Mouse (Mus musculus): Measurements from ENCODE around the gene Wdhd1. TPM values are rescaled to one million over a fixed set of nuclear protein-coding genes. Genes with fewer than 3 reads are reported as not detected.
A peak's percentile ranks its signal among the peaks of the same experiment; 100 is the strongest.

The Wdhd1 gene
- polyA plus RNA-seq, 1 experiment from 2014 or later = 2.7 TPM

DNA sequence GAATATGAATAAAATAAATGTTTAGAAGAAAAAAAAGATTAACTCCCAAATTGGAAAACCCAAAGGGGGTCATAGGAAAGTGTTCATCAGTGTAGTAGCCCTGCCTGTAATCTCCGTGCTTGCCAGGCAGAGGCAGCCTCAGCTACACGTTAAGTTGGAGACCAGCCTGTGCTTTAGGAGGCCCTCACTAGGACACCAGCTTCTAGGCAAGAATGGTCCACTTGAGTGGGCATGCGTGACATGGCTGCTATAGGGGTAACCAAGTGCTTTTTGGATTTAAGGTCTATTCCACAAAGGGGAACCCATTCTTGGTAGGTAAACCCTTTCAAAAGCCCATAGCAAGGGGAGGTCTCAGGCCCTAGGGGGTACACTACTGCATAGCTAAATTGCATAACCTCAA, 1.2 kb downstream of the Wdhd1 start:
- whole genome bisulfite sequencing = 12% methylated on average over 3 of the region's 3 CpGs
- Histone ChIP-seq H3K4me1 (ENCODE audit: insufficient read depth, low read depth, low read length) (no peaks in the 10 kb centered on the region; the same call in 1 of the 2 replicates), H3K9me3 (ENCODE audit: low read length) (no peaks in the 10 kb centered on the region), H3K4me3 (ENCODE audit: low read depth, low read length) (no peak overlapping the region), H3K27ac (ENCODE audit: low read length) (no peak overlapping the region), H3K36me3 (ENCODE audit: insufficient read depth, low read length) (no peaks in the 10 kb centered on the region), H3K4me2 (replicated peaks; ENCODE audit: low read depth, low read length) (no peak overlapping the region), H3K9ac (replicated peaks; ENCODE audit: low read depth) (no peak overlapping the region), H3K27me3 (replicated peaks; ENCODE audit: insufficient read depth, low read length) (no peaks in the 10 kb centered on the region)
- ATAC-seq (no peak), DNase-seq (ENCODE audit: low spot score) (no peak)
- no peak for TF ChIP-seq EP300 (IDR thresholded peaks at IDR 0.05)
- no peak for TF ChIP-seq CTCF (IDR thresholded peaks at IDR 0.05)

DNA sequence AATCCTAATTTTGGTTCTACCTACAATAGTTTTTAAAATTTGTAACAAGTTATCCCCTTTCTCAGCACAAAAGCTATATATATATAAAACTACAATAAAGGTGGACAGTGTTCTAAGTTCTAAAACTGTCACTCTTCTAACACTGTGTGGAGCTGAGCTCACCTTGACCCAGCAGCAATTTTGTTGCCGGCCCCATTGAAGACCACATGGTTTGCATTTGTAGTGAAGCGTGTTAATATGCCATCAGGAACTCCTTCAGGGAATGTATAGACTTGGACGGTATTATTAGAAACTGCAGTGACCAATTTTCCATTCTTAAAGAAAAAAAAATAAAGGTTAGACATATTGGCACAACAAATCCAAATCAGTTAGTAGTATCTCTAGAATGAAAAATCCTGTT, 2.9 kb downstream of the Wdhd1 start:
- no peak overlapping the region for H3K4me3 ChIP-seq (ENCODE audit: low read depth, low read length)
- no peaks in the 10 kb centered on the region for H3K27me3 ChIP-seq (replicated peaks; ENCODE audit: insufficient read depth, low read length)
- no peak for ATAC-seq
- no peaks in the 10 kb centered on the region for H3K9me3 ChIP-seq (ENCODE audit: low read length)
- WGBS = 86% methylated on average over 3 of the region's 3 CpGs
- no peaks in the 10 kb centered on the region for H3K36me3 ChIP-seq (ENCODE audit: insufficient read depth, low read length)
- no peak overlapping the region for H3K4me2 ChIP-seq (replicated peaks; ENCODE audit: low read depth, low read length)
- TF ChIP-seq EP300 (IDR thresholded peaks at IDR 0.05) = no peak
- no peak for TF ChIP-seq CTCF (IDR thresholded peaks at IDR 0.05)
- no peak overlapping the region for H3K27ac ChIP-seq (ENCODE audit: low read length)
- no peak for DNase-seq (ENCODE audit: low spot score)
- H3K9ac ChIP-seq (replicated peaks; ENCODE audit: low read depth) = no peak overlapping the region
- H3K4me1 ChIP-seq (ENCODE audit: insufficient read depth, low read depth, low read length) = no peaks in the 10 kb centered on the region; the same call in 1 of the 2 replicates

DNA sequence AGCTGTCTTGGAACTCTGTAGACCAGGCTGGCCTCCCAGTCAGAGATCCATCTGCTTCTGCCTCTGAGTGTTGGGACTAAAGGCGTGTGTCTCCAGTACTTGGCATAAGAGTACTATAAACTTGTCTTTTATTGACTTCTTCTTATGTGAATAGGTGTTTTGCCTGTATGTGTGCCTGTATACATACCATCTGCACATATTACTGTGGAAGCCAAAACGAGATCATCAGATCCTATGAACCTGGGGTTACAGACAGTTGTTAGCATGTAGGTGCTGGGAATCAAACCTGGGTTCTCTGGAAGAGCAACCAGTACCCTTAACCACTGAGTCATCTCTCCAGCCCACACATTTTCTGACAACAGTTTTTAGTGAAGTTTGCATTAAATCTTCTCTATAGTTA, 7.0 kb downstream of the Wdhd1 start:
- H3K9ac ChIP-seq (replicated peaks; ENCODE audit: low read depth) = no peak overlapping the region
- no peak for DNase-seq (ENCODE audit: low spot score)
- H3K27me3 ChIP-seq (replicated peaks; ENCODE audit: insufficient read depth, low read length) = no peaks in the 10 kb centered on the region
- no peak for ATAC-seq
- no peaks in the 10 kb centered on the region; the same call in 1 of the 2 replicates for H3K36me3 ChIP-seq (ENCODE audit: insufficient read depth, low read length)
- H3K9me3 ChIP-seq (ENCODE audit: low read length) = no peaks in the 10 kb centered on the region
- H3K4me1 ChIP-seq (ENCODE audit: insufficient read depth, low read depth, low read length) = no peaks in the 10 kb centered on the region
- WGBS = 91% methylated on average over 2 of the region's 2 CpGs
- no peak overlapping the region for H3K27ac ChIP-seq (ENCODE audit: low read length)
- no peak overlapping the region for H3K4me3 ChIP-seq (ENCODE audit: low read depth, low read length)
- no peak for TF ChIP-seq CTCF (IDR thresholded peaks at IDR 0.05)
- no peak for TF ChIP-seq EP300 (IDR thresholded peaks at IDR 0.05)
- no peak overlapping the region for H3K4me2 ChIP-seq (replicated peaks; ENCODE audit: low read depth, low read length)

DNA sequence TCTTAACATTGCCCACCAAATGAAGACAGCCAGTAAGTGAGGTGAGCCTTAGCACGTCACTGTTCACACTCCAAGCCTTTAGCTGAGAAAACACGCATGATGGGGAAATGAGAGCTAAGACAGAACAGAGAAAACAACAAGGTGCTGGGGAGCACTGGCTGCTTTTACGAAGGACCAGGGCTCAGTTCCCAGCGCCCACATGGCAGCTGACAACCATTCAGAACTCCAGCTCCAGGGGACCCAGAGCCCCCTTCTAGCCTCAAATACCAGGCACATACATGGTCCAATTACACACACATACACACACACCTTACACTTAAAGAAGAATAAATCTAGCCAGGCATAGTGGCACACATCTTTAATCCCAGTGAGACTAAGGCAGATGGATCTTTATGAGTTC, 7.6 kb downstream of the Wdhd1 start:
- Histone ChIP-seq H3K4me2 (replicated peaks; ENCODE audit: low read depth, low read length) (no peak overlapping the region), H3K36me3 (ENCODE audit: insufficient read depth, low read length) (no peaks in the 10 kb centered on the region; the same call in 1 of the 2 replicates), H3K9me3 (ENCODE audit: low read length) (no peaks in the 10 kb centered on the region), H3K4me3 (ENCODE audit: low read depth, low read length) (no peak overlapping the region), H3K27me3 (replicated peaks; ENCODE audit: insufficient read depth, low read length) (no peaks in the 10 kb centered on the region), H3K9ac (replicated peaks; ENCODE audit: low read depth) (no peak overlapping the region), H3K4me1 (ENCODE audit: insufficient read depth, low read depth, low read length) (no peaks in the 10 kb centered on the region), H3K27ac (ENCODE audit: low read length) (no peak overlapping the region)
- 97% methylated on average over 4 of the region's 4 CpGs for WGBS
- DNase-seq (ENCODE audit: low spot score) (no peak), ATAC-seq (no peak)
- no peak for TF ChIP-seq CTCF (IDR thresholded peaks at IDR 0.05)
- no peak for TF ChIP-seq EP300 (IDR thresholded peaks at IDR 0.05)

DNA sequence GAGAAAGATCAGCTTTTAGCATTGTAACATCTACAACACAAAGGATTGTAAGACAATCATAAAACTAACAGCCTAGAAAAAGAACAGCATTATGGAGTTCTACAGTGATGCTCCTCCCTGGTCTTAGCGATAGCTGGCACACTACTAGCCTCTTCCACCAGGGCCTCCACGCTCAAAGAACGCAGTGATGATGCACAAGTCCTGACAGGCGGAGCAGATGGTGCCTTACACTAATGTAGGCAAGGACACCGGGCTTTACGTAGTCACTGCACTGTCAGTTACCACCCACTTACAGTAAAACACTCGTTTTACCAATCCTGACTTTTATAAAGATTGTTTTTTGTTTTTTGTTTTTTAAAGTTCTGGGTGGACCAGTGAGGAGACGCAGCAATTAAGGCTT, 10.8 kb downstream of the Wdhd1 start:
- 90% methylated on average over 8 of the region's 8 CpGs for WGBS
- H3K4me3 ChIP-seq (ENCODE audit: low read depth, low read length) = no peak overlapping the region
- DNase-seq (ENCODE audit: low spot score) (no peak), ATAC-seq (no peak)
- no peaks in the 10 kb centered on the region for H3K27me3 ChIP-seq (replicated peaks; ENCODE audit: insufficient read depth, low read length)
- no peaks in the 10 kb centered on the region for H3K4me1 ChIP-seq (ENCODE audit: insufficient read depth, low read depth, low read length)
- H3K27ac ChIP-seq (ENCODE audit: low read length) = no peak overlapping the region
- no peaks in the 10 kb centered on the region for H3K9me3 ChIP-seq (ENCODE audit: low read length)
- no peaks in the 10 kb centered on the region; the same call in 1 of the 2 replicates for H3K36me3 ChIP-seq (ENCODE audit: insufficient read depth, low read length)
- H3K9ac ChIP-seq (replicated peaks; ENCODE audit: low read depth) = no peak overlapping the region
- TF ChIP-seq EP300 (IDR thresholded peaks at IDR 0.05) (no peak), CTCF (IDR thresholded peaks at IDR 0.05) (no peak)
- no peak overlapping the region for H3K4me2 ChIP-seq (replicated peaks; ENCODE audit: low read depth, low read length)

DNA sequence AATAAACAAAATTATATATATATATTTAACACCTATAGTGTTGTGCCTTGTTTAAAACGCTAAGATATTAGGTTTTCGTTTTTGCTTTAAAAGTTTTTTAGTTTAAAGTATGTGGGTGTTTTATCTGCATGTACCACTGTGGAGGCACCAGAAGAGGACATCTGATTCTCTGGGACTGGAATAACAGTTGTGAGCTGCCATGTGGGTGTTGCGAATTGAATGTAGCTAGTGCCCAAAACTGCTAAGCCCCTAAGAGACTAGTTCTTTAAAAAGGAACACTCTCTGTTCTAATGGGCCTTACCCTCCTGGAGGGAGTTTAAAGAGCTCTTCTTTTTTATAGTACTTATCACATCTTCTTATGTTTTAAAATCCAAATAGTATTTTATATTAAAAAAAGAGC, 11.8 kb downstream of the Wdhd1 start:
- Histone ChIP-seq H3K9ac (replicated peaks; ENCODE audit: low read depth) (no peak overlapping the region), H3K27ac (ENCODE audit: low read length) (no peak overlapping the region), H3K9me3 (ENCODE audit: low read length) (no peaks in the 10 kb centered on the region), H3K4me3 (ENCODE audit: low read depth, low read length) (no peak overlapping the region), H3K4me2 (replicated peaks; ENCODE audit: low read depth, low read length) (no peak overlapping the region), H3K4me1 (ENCODE audit: insufficient read depth, low read depth, low read length) (no peaks in the 10 kb centered on the region), H3K36me3 (ENCODE audit: insufficient read depth, low read length) (no peaks in the 10 kb centered on the region; the same call in 1 of the 2 replicates), H3K27me3 (replicated peaks; ENCODE audit: insufficient read depth, low read length) (no peaks in the 10 kb centered on the region)
- no peak for ATAC-seq
- TF ChIP-seq EP300 (IDR thresholded peaks at IDR 0.05) (no peak), CTCF (IDR thresholded peaks at IDR 0.05) (no peak)
- 94% methylated on average over 3 of the region's 3 CpGs for WGBS
- no peak for DNase-seq (ENCODE audit: low spot score)

DNA sequence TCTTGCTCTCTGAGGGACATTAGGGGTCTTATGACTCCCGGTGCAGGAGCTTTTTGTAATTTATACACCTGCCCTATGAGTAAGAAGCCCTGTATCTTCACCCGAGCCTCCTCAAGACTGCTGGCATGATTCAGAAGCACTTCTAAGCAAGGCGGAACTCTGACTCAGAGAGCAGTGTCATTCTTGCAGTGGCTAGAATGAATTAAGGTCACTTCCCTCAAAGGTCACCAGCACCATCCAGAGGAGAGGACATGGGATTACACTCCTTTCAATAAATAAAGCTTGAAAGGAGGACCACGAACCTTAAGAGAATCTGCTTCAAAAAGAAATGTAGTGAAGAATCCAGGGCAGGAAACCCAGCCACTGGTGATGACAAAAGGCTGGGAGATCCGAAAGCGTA, 26.8 kb downstream of the Wdhd1 start:
- no peak overlapping the region for H3K27ac ChIP-seq (ENCODE audit: low read length)
- no peak overlapping the region for H3K9ac ChIP-seq (replicated peaks; ENCODE audit: low read depth)
- H3K36me3 ChIP-seq (ENCODE audit: insufficient read depth, low read length) = peaks cover 4% of the 10 kb centered on the region; the same call in 1 of the 2 replicates
- no peaks in the 10 kb centered on the region for H3K9me3 ChIP-seq (ENCODE audit: low read length)
- DNase-seq (ENCODE audit: low spot score) = peak; percentile 49
- 77% methylated on average over 6 of the region's 6 CpGs for WGBS
- TF ChIP-seq CTCF (IDR thresholded peaks at IDR 0.05) (peak; percentile 67), EP300 (IDR thresholded peaks at IDR 0.05) (no peak)
- no peak overlapping the region for H3K4me2 ChIP-seq (replicated peaks; ENCODE audit: low read depth, low read length)
- no peaks in the 10 kb centered on the region for H3K4me1 ChIP-seq (ENCODE audit: insufficient read depth, low read depth, low read length)
- H3K4me3 ChIP-seq (ENCODE audit: low read depth, low read length) = no peak overlapping the region
- H3K27me3 ChIP-seq (replicated peaks; ENCODE audit: insufficient read depth, low read length) = no peaks in the 10 kb centered on the region
- ATAC-seq = peak; percentile 37; the same call in 1 of the 2 replicates

Measured in lung, postnatal 0 days (tissue).